Comparison of ENCODE assay signal across 22 mouse cellular contexts in the genomic region with DNA sequence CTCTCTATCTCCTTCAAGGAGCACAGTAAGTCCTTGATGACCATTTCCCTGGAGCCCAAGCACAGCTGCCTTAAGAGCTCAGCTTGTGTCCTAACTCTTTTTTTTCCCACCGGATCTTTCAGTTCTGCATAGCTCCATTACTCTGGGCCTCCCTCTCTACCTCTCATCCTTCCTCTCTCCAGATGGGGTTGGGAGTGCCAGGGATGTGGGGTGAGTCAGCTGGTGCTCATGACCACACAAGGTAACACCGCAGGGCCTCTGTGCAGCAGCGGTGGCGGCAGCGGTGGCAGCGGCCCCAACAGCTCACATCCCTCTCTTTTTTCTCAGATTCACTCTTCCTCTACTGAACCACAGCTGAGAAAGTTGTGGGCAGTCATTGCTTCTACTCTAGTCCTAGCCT.
DNase-seq lines count a peak whose midpoint lies in the region; ATAC-seq lines count a peak whose summit lies in the region.
"Had no signal": no experiment of that assay in that cellular context is flagged by ENCODE, and none has a peak within 500 bp of the region (broad histone marks: within the 10 kb centered on the region; RNA-seq: fewer than 3 reads in every experiment).

No protein-coding gene starts in this region.

- no peaks in the 10 kb centered on the region for H3K27me3 ChIP-seq in forebrain, embryonic 11.5 days (ENCODE audit: control insufficient read depth, insufficient read depth, low read length)
- peaks cover 8% of the 10 kb centered on the region; the same call in 1 of the 2 replicates for H3K27me3 ChIP-seq in forebrain, embryonic 12.5 days
- H3K27me3 ChIP-seq in hindbrain, embryonic 12.5 days: no peaks in the 10 kb centered on the region; the same call in 1 of the 2 replicates
- H3K27me3 ChIP-seq: CH12.LX; forebrain, embryonic 13.5 days had no signal

- ATAC-seq in forebrain, embryonic 11.5 days (replicated peaks; ENCODE audit: low FRiP score): no peak
- no peak for ATAC-seq in forebrain, embryonic 12.5 days (ENCODE audit: low FRiP score)
- ATAC-seq in hindbrain, embryonic 12.5 days (ENCODE audit: low FRiP score): no peak
- ATAC-seq: CD4-positive, CD25-positive, alpha-beta regulatory T cell, adult 4 months; forebrain, embryonic 13.5 days; forebrain, embryonic 15.5 days; forebrain, postnatal 0 days had no signal

- no peaks in the 10 kb centered on the region for H3K9me3 ChIP-seq in forebrain, embryonic 11.5 days (ENCODE audit: control insufficient read depth, low read length)
- no peaks in the 10 kb centered on the region for H3K9me3 ChIP-seq in forebrain, embryonic 12.5 days
- no peaks in the 10 kb centered on the region for H3K9me3 ChIP-seq in hindbrain, embryonic 12.5 days (replicated peaks)
- H3K9me3 ChIP-seq: embryonic facial prominence, embryonic 13.5 days; forebrain, embryonic 13.5 days; forebrain, embryonic 15.5 days had no signal

- WGBS in forebrain, embryonic 11.5 days: 95% methylated on average over 6 of the region's 6 CpGs
- 93% methylated on average over 6 of the region's 6 CpGs for WGBS in forebrain, embryonic 12.5 days
- WGBS in hindbrain, embryonic 12.5 days: 78% methylated on average over 6 of the region's 6 CpGs

- no peak overlapping the region for H3K9ac ChIP-seq in forebrain, embryonic 11.5 days (ENCODE audit: low read length)
- H3K9ac ChIP-seq in forebrain, embryonic 12.5 days: no peak overlapping the region
- no peak overlapping the region for H3K9ac ChIP-seq in hindbrain, embryonic 12.5 days
- H3K9ac ChIP-seq: embryonic facial prominence, embryonic 13.5 days; forebrain, embryonic 13.5 days; forebrain, embryonic 15.5 days; forebrain, postnatal 0 days had no signal

- no peaks in the 10 kb centered on the region for H3K4me1 ChIP-seq in forebrain, embryonic 11.5 days (replicated peaks; ENCODE audit: control insufficient read depth, insufficient read depth, low read length)
- peaks cover 5% of the 10 kb centered on the region; the same call in 1 of the 2 replicates for H3K4me1 ChIP-seq in forebrain, embryonic 12.5 days
- H3K4me1 ChIP-seq in hindbrain, embryonic 12.5 days: 0 out of 2 replicates have a peak, but pooled peaks cover 2% of the 10 kb centered on the region
- H3K4me1 ChIP-seq: forebrain, embryonic 13.5 days; forebrain, embryonic 15.5 days had no signal

- peak; percentile 25 for DNase-seq in forebrain, embryonic 11.5 days (ENCODE audit: low spot score)
- DNase-seq in 3T3-L1 (ENCODE audit: low read depth, low spot score) (peak; percentile 60), NIH3T3 (ENCODE audit: low read depth) (peak; percentile 31)
- DNase-seq in cerebellum, adult 11 months: no peak
- DNase-seq in urinary bladder, postnatal 14 days (ENCODE audit: low spot score): no peak
- DNase-seq: adrenal gland, adult 2 months; adrenal gland, postnatal 10 days; adrenal gland, postnatal 25 days; cerebellum, adult 11-12 months; cerebellum, adult 2 months; cerebellum, adult 9-10 months; cerebellum, postnatal 10 days; cerebellum, postnatal 25 days; forebrain, postnatal 0 days had no signal

- no peak overlapping the region for H3K4me3 ChIP-seq in forebrain, embryonic 11.5 days (ENCODE audit: low read depth, low read length)
- no peak overlapping the region for H3K4me3 ChIP-seq in forebrain, embryonic 12.5 days (replicated peaks)
- H3K4me3 ChIP-seq in hindbrain, embryonic 12.5 days: no peak overlapping the region
- H3K4me3 ChIP-seq: embryonic facial prominence, embryonic 13.5 days; forebrain, embryonic 13.5 days; forebrain, embryonic 15.5 days had no signal

- H3K36me3 ChIP-seq in forebrain, embryonic 11.5 days (ENCODE audit: control insufficient read depth, insufficient read depth, low read length): no peaks in the 10 kb centered on the region
- H3K36me3 ChIP-seq in forebrain, embryonic 12.5 days (replicated peaks): no peaks in the 10 kb centered on the region
- H3K36me3 ChIP-seq in hindbrain, embryonic 12.5 days: no peaks in the 10 kb centered on the region
- H3K36me3 ChIP-seq: embryonic facial prominence, embryonic 13.5 days; forebrain, embryonic 15.5 days; G1E had no signal

- no peak overlapping the region for H3K4me2 ChIP-seq in forebrain, embryonic 11.5 days (ENCODE audit: low read depth, low read length, severe bottlenecking)
- no peak overlapping the region for H3K4me2 ChIP-seq in forebrain, embryonic 12.5 days
- no peak overlapping the region for H3K4me2 ChIP-seq in hindbrain, embryonic 12.5 days (replicated peaks)
- H3K4me2 ChIP-seq: embryonic facial prominence, embryonic 13.5 days; forebrain, embryonic 13.5 days; forebrain, embryonic 15.5 days had no signal

- no peak overlapping the region for H3K27ac ChIP-seq in forebrain, embryonic 11.5 days (ENCODE audit: low read depth, low read length)
- no peak overlapping the region for H3K27ac ChIP-seq in forebrain, embryonic 12.5 days
- no peak overlapping the region for H3K27ac ChIP-seq in hindbrain, embryonic 12.5 days
- H3K27ac ChIP-seq: embryonic facial prominence, embryonic 13.5 days; forebrain, embryonic 13.5 days; forebrain, embryonic 15.5 days had no signal

Comparison
In these comparisons a context has a peak if more than half of its experiments do, and no peak if none do; other contexts are left out.
1. DNase-seq: peak in forebrain, embryonic 11.5 days (single experiment), 3T3-L1 (single experiment) and NIH3T3 (single experiment); none in cerebellum, adult 11 months (single experiment) and urinary bladder, postnatal 14 days (single experiment).